Mouse (Mus musculus) heart, postnatal 14 days (tissue): ENCODE results near the gene Rasgrp2. TPM values are rescaled to one million over a fixed set of nuclear protein-coding genes. Genes with fewer than 3 reads are reported as not detected.

Experiments used
- DNase-seq, 2 experiments: peaks; one replicate each; pipeline ENCODE4 v3.0.0; 2021 to 2022
- intact Hi-C: fragments of 180-260 bp; cut with DNase I; formaldehyde crosslinking; loops from one replicate; pipeline ENCODE4 v1.15.1; 2025
- total RNA-seq, 2 experiments: library from RNA; stranded (reverse); gene quantifications; 2 replicates each; pipeline ENCODE4 v1.2.3; 2021

Rasgrp2 gene
- total RNA-seq, 2 experiments from 2014 or later: 66.6 to 70.7 TPM

GRCm38 (mm10) chr19:6401131-6401815 lies 2.1 kb downstream of the Rasgrp2 start:
- intact Hi-C loops: loop anchor here (2.0 kb wide), 1 partner anchor 52 kb away; no protein-coding TSS in a partner anchor

DNA sequence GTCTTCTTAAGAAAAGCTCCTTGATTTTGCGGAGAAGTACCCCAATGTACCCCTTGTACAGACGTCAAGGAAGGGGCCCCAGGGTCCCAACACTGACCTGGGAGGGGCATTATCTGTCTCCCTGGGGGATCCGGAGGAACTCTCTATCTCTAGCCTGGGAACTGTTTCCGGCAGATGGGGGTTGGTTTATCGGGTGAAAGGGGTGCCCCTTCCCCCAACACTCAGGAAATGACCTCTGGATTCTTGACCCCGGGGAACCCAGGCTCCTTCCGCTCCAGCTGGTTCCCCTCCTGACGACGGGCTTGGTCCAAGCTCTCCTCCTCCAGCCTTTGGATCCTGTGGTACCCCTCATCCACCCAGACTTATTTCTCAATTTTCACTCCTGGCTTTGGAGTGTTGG lies 2.8 kb downstream of the Rasgrp2 start:
- intact Hi-C loops: loop anchor here (2.0 kb wide), 1 partner anchor 51 kb away; no protein-coding TSS in a partner anchor
- DNase-seq: peak; percentile 47 to 59

More at GRCm38 (mm10) chr19:6401131-6401815, 2.1 kb downstream of the Rasgrp2 start:
- peak; percentile 90 to 92 for DNase-seq

DNA sequence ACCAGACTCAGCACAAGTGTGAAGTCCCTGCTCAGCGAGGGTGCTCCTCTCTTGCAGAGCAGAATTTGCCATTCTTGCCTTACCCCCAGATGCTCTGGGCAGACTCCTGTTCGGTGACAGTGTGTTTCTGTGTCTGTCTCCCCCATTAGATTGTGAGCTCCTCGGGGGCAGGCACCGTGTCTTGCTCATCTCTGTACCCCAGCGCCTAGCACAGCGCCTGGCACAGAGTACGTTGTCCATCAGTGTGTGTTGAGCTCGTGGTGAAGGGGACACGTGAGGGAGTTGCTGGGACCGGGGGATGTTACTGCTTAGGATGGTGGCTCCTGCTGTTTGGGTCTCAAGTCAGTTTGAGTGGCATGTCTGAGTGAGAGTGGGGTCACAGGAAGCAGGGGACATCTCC lies 4.7 kb downstream of the Rasgrp2 start:
- DNase-seq: peak in 1 of 2 experiments; percentile 2
- intact Hi-C loops: no loop called here

DNA sequence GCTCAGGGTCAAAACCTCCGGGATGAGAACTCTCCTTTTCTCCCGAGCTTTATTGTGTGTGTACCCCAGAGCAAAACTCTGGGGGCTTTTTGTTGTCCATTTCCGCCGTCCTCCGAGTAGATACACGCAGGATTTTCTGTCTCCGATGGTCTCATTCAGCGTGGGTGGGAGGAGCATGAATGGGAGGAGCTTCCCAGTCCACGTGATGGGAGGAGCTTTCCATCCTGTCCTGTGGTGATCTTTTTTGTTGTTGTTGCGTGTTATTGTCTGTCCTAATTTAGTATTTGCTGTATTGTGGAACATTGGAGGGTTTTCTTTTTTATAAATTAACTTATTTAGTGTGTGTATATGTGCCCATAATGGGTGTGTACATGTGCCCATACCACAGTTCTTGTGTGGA lies 6.3 kb downstream of the Rasgrp2 start:
- DNase-seq: no peak
- intact Hi-C loops: no loop called here

- DNase-seq: no peak
- intact Hi-C loops: no loop called here
Measured at GRCm38 (mm10) chr19:6407109-6407508, 8.0 kb downstream of the Rasgrp2 start.

DNA sequence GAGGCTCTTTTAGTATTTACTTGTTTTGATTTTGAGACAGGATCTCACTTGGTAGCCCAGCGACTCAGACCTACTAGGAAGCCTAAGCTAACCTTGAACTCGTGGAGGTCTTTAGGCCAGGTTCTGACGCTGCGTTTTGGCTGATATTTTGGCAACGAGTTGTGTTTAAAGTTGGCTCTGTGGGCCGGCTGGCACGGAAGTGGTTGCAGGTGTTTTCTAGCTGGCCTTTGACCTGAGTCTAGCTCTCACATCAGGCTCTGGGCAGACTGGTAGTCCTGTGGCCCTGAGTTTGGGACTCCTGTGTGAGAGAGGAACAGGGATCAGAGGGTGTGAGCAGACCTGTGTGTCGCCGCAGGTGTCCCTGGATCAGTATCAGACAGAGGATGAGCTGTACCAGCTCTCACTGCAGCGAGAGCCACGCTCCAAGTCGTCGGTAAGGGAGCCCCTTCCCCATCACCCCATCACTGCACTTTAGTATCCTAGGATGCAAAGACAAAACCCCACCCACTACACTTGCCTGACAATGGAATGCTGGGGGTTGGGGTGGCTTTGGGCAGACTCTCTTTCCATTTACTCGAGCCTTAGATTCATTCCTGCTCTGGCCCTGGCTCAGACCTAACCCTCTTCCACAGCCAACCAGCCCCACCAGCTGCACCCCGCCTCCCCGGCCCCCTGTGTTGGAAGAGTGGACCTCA lies 8.8 kb downstream of the Rasgrp2 start:
- no peak for DNase-seq
- intact Hi-C loops: no loop called here

DNA sequence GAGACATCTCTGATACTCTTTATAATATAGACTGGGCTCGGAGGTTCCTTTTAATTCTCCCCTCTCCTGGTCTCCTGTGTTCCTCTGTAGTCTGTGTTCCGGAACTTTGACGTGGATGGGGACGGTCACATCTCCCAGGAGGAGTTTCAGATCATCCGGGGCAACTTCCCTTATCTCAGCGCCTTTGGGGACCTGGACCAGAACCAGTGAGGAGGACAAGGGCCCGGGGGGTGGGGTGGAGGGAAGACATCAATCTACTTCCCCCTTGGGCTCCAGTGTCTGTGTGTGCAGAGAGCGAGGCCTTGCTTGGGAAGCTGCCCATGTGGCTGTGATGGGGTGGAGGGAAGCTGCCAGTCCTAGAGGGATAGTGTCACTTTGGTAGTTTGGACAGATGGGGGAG lies 9.6 kb downstream of the Rasgrp2 start:
- intact Hi-C loops: no loop called here
- no peak for DNase-seq

GRCm38 (mm10) chr19:6409176-6409575 lies 10.0 kb downstream of the Rasgrp2 start:
- no peak for DNase-seq
- intact Hi-C loops: no loop called here

- intact Hi-C loops: no loop called here
- DNase-seq: no peak
Measured at GRCm38 (mm10) chr19:6409936-6410335, 10.8 kb downstream of the Rasgrp2 start.

DNA sequence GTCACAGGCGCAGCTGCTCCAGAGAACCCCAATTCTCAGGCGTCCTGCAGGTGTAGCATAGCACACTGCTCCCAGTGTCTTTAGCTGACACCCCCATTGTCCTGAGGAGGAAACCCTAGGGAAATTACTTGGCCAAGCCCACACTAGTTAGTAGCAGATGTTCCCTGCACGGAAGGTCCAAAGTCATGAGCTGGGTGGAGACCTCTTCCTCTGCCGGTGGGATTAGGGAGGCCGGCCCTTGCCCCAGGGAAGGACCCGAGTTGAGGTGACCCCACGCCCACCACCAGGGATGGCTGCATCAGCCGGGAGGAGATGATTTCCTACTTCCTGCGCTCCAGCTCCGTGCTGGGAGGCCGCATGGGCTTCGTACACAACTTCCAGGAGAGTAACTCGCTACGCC lies 13.7 kb downstream of the Rasgrp2 start:
- intact Hi-C loops: no loop called here
- DNase-seq: no peak

- DNase-seq: no peak
- intact Hi-C loops: no loop called here
Measured at GRCm38 (mm10) chr19:6415454-6415853, 16.3 kb downstream of the Rasgrp2 start.

DNA sequence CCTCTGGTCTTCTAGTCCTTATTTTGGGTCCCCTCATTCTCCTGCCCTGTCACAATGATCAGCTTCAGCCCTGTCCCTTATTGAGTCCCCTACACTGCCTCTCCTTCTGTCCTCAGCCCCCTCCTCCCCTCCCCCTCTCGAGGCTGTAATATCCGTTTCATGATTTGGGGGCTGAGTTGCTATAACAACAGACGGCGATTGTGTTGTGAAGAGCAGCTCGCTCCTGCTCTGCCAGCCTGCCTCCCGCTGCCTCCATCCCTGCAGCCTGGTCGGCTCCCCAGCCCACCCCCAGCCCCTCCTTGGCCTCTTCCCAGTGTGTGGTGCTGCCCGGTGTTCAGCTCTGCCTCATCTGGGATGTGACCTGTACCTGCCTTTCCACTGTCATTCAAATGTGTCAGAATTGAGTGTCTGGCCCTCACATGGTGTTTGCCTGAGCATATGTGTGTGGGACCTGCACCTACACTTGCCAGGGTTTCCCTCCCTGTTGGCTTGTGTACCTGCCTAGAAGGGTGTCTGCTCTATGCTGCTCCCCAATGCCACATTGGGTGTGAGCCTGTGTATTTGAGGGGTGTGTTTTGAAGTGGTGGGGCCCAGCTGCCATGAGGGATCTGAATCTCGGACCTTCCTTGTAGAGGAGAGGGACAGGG lies 17.1 kb downstream of the Rasgrp2 start:
- intact Hi-C loops: no loop called here
- no peak for DNase-seq

DNA sequence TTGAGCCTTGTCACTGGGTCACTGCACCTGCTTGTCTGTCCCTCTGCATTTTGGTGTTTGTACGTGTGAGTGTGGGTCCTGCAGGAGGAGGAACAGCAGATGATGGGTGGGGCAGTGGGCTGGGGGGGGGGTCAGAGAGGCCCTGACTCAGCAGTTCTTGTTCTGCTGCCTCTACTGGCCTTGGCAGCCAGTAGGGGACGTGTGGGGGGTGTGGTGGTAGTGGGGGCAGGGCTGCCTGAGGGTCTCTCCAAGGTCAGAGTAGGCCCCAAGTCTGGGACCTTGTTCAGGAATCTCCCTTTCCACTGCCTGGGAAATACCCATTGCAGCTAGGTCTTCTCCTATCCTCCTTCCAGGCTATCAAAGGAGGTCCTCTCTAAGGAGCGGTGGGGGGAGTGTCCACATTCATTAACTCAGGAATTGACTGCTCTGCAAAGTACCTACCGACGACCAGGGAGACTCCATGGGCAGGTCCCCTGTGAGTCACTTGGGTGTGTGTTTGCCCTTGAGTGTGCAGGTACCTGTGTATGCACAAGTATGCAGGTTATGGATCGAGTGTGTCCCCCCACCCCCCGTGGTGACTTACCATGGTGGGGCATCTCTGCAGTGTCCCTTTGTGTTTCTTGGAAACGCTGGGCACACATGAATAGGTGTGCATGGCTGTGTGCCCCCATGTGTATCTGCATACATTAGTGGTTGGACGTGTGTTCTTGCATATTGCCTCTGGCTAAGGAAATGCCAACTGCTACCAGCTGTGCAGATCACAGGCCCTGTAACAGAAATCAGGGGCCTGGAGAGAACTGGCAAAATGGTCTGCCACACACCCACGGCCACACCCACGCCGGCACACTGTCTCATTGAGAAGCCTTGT lies 18.0 kb downstream of the Rasgrp2 start:
- no peak for DNase-seq
- intact Hi-C loops: no loop called here

GRCm38 (mm10) chr19:6418233-6418879 lies 19.2 kb downstream of the Rasgrp2 start, which contains the start of gene Nrxn2:
Gene Nrxn2, plus strand, starts transcription at chr19:6418731.
- DNase-seq: peak; percentile 86 to 91
- intact Hi-C loops: loop anchor here (1.0 kb wide), 1 partner anchor 34 kb away; no protein-coding TSS in a partner anchor

GRCm38 (mm10) chr19:6418984-6419692 lies 20.0 kb downstream of the Rasgrp2 start:
- intact Hi-C loops: loop anchor here (1.0 kb wide), 1 partner anchor 33 kb away; no protein-coding TSS in a partner anchor
- no peak for DNase-seq

DNA sequence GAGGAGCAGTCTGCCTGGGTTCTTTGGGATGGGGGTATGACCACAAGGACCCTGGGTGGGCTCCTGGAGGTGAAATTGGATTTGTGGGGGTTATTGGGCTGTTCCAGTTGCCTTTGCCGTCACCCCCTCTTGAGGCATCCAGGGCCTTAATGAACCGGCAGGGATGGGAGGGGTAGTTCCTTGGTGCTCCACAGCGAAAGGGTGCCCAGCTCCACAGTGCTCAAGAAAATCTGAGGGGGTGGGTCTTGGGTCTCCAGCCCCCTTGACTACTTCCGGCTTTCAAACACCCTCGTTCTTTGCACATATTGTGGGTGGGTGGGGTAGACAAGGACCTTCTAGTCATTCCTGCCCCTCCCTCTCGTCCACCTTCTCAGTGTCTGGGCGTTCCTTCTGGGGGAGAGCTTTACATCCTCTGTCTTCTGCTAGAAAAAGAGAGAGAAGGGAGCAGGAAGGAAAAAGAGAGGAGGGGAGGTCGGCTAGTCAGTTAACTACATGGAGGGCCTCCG lies 20.7 kb downstream of the Rasgrp2 start:
- DNase-seq: no peak
- intact Hi-C loops: no loop called here

DNA sequence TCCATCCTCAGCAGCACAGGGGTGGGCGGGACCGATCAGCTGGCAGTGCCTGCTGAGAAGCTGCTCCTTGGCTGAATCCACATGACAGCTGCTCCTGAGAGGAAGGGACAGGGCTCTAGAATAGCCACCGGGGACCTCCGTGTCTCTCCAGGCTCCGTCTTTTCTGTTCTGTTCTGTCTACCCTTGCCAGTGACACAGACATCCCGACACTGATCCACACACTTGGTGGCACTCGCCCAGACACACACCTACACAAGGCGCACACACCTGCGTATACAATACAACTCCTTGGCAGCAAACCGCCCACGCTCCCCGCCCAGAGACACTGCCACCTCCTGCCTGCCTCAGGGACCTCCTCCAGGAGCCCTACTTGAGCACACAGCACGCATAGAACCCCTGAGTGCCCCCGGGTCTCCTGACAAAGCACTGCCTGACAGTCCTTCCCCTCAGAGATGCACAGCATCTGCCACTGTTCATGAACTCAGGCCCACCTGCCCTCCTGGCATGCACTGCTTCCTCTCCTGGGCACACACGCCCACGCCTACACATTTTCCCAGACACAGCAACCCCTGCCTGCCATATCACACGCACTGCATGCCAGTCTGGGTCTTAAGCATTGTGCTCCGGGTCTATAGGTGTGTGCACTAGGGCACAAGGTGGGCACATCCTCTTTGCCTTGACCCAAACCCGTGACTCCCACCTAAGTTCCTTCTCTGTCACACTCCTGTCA lies 21.5 kb downstream of the Rasgrp2 start:
- intact Hi-C loops: no loop called here
- DNase-seq: no peak

DNA sequence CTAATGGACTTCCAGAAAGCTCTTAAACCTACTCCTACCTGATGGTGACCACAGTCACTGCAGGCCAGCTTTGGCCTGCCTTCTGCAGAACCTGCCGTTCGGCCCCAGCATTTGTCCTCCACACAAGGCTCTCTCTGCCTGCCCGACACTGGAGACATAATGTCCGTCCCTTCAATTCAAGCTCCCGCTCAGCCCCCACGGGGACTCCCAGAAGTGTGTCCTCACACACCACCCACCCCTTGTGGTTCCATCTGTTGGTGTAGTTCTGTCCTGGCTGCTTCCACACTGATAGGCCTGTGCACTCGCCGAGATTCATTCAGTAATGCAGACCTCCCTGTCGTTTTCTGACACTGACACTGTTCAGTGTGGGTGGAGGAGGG lies 22.1 kb downstream of the Rasgrp2 start:
- no peak for DNase-seq
- intact Hi-C loops: no loop called here
